Mouse (Mus musculus) inflammation-experienced regulatory T-cells (primary cell): Measurements from ENCODE around the gene Mcpt1. TPM values are rescaled to one million over a fixed set of nuclear protein-coding genes. Genes with fewer than 3 reads are reported as not detected.

Experiments
- polyA plus RNA-seq, 2 experiments: library from polyadenylated mRNA; unstranded; fragments of 100-300 nt; shearing (Covaris generic); gene quantifications; one replicate each; pipeline ENCODE4 v1.2.1; 2017

Mcpt1 gene
- not detected for polyA plus RNA-seq

GRCm38 (mm10) chr14:56017671-56018070 is at the start of gene Mcpt1:
Gene Mcpt1 (plus strand): TSS chr14:56017971.

DNA sequence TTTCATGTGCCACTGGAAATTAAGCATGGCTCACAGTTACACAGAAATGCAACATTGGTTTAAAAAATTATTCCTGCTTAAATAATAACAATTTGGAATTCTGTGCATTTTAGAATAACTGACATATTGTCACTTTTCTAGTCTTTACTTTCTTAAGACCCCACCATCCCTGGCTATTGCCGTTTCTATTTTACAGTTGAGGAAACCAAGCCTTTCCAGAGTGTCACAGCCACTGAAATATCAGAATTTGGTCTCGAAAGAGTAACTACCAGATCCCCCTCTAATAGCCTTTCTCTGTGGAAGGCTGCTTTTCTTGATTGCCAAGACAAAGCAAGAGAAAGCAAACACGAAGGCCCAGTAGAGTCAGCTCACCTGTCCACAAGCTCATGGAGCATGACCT is 12.6 kb downstream of the Mcpt1 start, which contains the start of gene Mcpt9:
Mcpt9 (minus strand) TSS at position 101 of the 400 bp plus-strand sequence.

DNA sequence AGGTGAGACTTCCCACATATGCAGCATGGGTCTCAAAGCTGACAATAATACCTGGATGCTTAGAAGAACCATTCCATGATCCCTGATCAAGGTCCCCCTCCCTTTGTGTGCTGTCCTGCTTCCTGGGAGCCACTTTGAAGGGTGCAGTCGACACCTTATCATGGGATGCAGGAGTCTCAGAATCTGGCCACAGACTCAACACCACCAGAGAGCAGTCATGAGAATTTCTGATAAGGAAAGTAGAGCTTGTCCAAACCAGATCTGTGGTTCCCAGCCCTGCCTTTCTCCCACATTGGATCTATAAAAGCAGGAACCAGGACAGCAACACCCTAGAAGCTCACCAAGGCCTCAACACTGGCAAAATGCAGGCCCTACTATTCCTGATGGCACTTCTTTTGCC is 24.0 kb downstream of the Mcpt1 start, which contains the start of gene Mcpt2:
Mcpt2 (plus strand) TSS at position 250 of the 400 bp plus-strand sequence.

GRCm38 (mm10) chr14:56062213-56062612 is 44.4 kb downstream of the Mcpt1 start, which contains the start of gene Mcpt4:
Gene Mcpt4 (minus strand): TSS chr14:56062313.

Other genes with a start within 250 kb of the Mcpt1 start
- under 1 TPM; 0.04 to 0.45 TPM for gene Adcy4, start 233.9 kb upstream of the Mcpt1 start, polyA plus RNA-seq
- 10 to 100 TPM; 62.4 to 75.6 TPM for gene Ripk3, start 229.1 kb upstream of the Mcpt1 start, polyA plus RNA-seq
- gene Nfatc4, start 194.8 kb upstream of the Mcpt1 start, polyA plus RNA-seq: 1 to 10 TPM in 1 of 2 experiments, not detected in 1; 1.6 TPM
- 1 to 10 TPM in 1 of 2 experiments, under 1 TPM in 1; 0.22 to 1.5 TPM for gene Nynrin, start 164.0 kb upstream of the Mcpt1 start, polyA plus RNA-seq
- gene Cbln3, start 133.6 kb upstream of the Mcpt1 start, polyA plus RNA-seq: under 1 TPM; 0.33 to 0.48 TPM
- gene Khnyn, start 133.0 kb upstream of the Mcpt1 start, polyA plus RNA-seq: 10 to 100 TPM; 67.6 to 78.9 TPM
- gene Sdr39u1, start 117.7 kb upstream of the Mcpt1 start, polyA plus RNA-seq: 10 to 100 TPM; 72.3 to 79.5 TPM
- not detected for gene Cma1, start 73.3 kb upstream of the Mcpt1 start, polyA plus RNA-seq
- gene Cma2, start 67.0 kb upstream of the Mcpt1 start, polyA plus RNA-seq: not detected
- under 1 TPM in 1 of 2 experiments, not detected in 1; 0.32 TPM for gene Mcpt9, start 12.5 kb downstream of the Mcpt1 start, polyA plus RNA-seq
- gene Mcpt2, start 24.1 kb downstream of the Mcpt1 start, polyA plus RNA-seq: not detected
- not detected for gene Mcpt4, start 44.3 kb downstream of the Mcpt1 start, polyA plus RNA-seq
- under 1 TPM; 0.19 to 0.58 TPM for gene Mcpt8, start 67.3 kb downstream of the Mcpt1 start, polyA plus RNA-seq
- under 1 TPM in 1 of 2 experiments, not detected in 1; 0.54 TPM for gene Ctsg, start 84.6 kb downstream of the Mcpt1 start, polyA plus RNA-seq
- under 1 TPM in 1 of 2 experiments, not detected in 1; 0.18 TPM for gene Gzme, start 102.7 kb downstream of the Mcpt1 start, polyA plus RNA-seq
- gene Gzmd, start 114.6 kb downstream of the Mcpt1 start, polyA plus RNA-seq: under 1 TPM in 1 of 2 experiments, not detected in 1; 0.29 TPM
- not detected for gene Gzmg, start 141.6 kb downstream of the Mcpt1 start, polyA plus RNA-seq
- not detected for gene Gzmn, start 156.6 kb downstream of the Mcpt1 start, polyA plus RNA-seq
- not detected for gene Gzmf, start 193.4 kb downstream of the Mcpt1 start, polyA plus RNA-seq
- gene Gzmc, start 216.7 kb downstream of the Mcpt1 start, polyA plus RNA-seq: 1 to 10 TPM; 4.9 to 7.4 TPM
- 10 to 100 TPM in 1 of 2 experiments, 1 to 10 TPM in 1; 4.9 to 17.7 TPM for gene Gzmb, start 244.3 kb downstream of the Mcpt1 start, polyA plus RNA-seq